Mouse (Mus musculus) neural tube, embryonic 12.5 days (tissue): ENCODE results near the gene Fgfr4. TPM values are rescaled to one million over a fixed set of nuclear protein-coding genes. Genes with fewer than 3 reads are reported as not detected.

Source experiments
- ATAC-seq: fragments of 200-750 bp; cut with Nextera tagmentation; 2 replicates; pipeline ENCODE4 v1.8.0; 2017; ENCODE audit warnings: low read depth, mild to moderate bottlenecking, moderate TSS enrichment, moderate library complexity; ENCODE audit not compliant: low FRiP score
- H3K27ac ChIP-seq: fragments of 300-500 bp; sonication (generic); 2 replicates; pipeline ENCODE4 v1.5.1; 2016
- H3K27me3 ChIP-seq: fragments of 300-500 bp; sonication (generic); replicated peaks from 2 replicates; pipeline ENCODE4 v1.6.1; 2016; ENCODE audit warnings: mild to moderate bottlenecking
- H3K36me3 ChIP-seq: fragments of 300-500 bp; sonication (generic); 2 replicates; pipeline ENCODE4 v1.6.1; 2016; ENCODE audit warnings: mild to moderate bottlenecking
- H3K4me1 ChIP-seq: fragments of 300-500 bp; sonication (generic); 2 replicates; pipeline ENCODE4 v1.6.1; 2016
- H3K4me2 ChIP-seq: fragments of 300-500 bp; sonication (generic); replicated peaks from 2 replicates; pipeline ENCODE4 v1.6.1; 2016; ENCODE audit warnings: mild to moderate bottlenecking
- H3K4me3 ChIP-seq: fragments of 300-500 bp; sonication (generic); 2 replicates; pipeline ENCODE4 v1.5.1; 2016
- H3K9ac ChIP-seq: fragments of 300-500 bp; sonication (generic); 2 replicates; pipeline ENCODE4 v1.6.1; 2016; ENCODE audit warnings: mild to moderate bottlenecking
- H3K9me3 ChIP-seq: fragments of 300-500 bp; sonication (generic); 2 replicates; pipeline ENCODE4 v1.6.1; 2016; ENCODE audit warnings: mild to moderate bottlenecking
- WGBS: fragments of 180-500 bp; shearing (Covaris S2); methylation state at CpG from one replicate; pipeline ENCODE4 v1.1.7; 2016; 5-methylcytosine and 5-hydroxymethylcytosine counted together
- polyA plus RNA-seq: library from polyadenylated mRNA; unstranded; fragments of >200 nt; fragmentation: Nextera tagmentation; extraction: Ambion mirVana; gene quantifications from 2 replicates; pipeline ENCODE4 v1.2.1, GENCODE M21; 2016

Gene Fgfr4
- polyA plus RNA-seq = 2.8 and 3.7 TPM in 2 replicates

DNA sequence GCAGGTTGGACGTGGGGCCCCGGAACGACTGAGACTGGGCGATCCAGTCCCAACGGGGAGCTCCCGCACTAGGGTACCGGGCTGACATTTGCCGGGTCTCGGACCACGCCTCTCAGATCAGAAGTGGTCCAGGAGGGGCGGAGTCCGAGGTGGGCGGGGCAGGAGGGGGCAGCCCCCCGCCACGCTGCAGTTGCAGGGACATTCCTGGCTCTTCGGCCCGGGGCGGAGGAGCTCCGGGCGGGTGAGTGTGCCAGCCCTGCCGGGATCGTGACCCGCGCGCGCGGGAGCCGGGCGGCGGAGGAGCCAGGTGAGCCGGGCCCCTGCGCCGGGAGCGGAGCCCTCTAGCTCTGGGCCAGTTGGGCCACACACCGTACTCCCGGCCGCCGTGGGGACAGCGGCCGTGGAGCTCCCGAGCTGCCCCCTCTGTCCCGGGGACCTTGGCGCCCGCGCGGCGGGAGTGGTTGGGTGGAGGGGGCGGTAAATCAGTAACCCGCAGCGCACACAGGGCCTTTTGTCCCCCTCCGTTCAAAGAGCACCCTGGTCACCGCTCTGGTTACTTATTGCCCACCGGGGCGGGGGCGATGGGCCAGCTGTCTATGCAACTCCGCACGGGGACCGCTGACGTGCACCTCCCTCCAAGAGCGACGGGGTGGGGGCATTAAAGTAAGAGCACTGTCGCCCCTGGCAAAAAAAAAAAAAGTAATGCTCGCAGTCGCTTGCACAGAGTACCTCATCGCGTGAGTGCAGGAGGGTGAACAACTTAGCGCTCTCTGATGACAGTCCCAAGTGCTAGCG lies at the start of gene Fgfr4:
TSS of gene Fgfr4 (plus strand) at position 20 of the 795 bp plus-strand sequence.
- WGBS = 1% methylated on average over 68 of the region's 68 CpGs
- peak; percentile 70 for ATAC-seq
- H3K9ac ChIP-seq = peak within 1 kb of the TSS; percentile 55
- peak within 1 kb of the TSS; percentile 54 for H3K4me3 ChIP-seq
- H3K9me3 ChIP-seq = no peaks in the 10 kb centered on the region
- peaks cover 6% of the 10 kb centered on the region for H3K4me1 ChIP-seq
- peak within 1 kb of the TSS; percentile 97 for H3K4me2 ChIP-seq
- peaks cover 18% of the 10 kb centered on the region for H3K27me3 ChIP-seq
- H3K36me3 ChIP-seq = no peaks in the 10 kb centered on the region
- no peak within 1 kb of the TSS for H3K27ac ChIP-seq

DNA sequence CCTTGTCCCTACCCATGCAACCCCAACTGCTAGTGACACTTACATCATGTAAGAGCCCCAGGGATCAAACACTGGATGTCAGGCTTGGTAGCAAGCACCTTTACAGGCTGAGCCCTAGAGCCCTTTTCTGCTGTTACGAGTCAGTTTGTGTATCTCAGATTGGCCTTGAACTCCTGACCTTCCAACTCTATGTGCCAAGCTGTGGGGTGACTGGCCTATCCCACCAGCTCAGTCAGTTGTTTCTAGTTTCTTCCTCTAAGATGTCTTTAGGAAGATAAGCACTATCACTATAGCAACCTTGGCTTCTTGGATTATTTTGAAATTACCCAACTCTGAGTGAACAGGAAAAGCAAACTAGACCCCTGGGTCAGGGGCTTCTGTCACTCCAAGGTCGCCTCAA lies 49.1 kb upstream of the Fgfr4 start:
- WGBS = 70% methylated on average over 2 of the region's 2 CpGs

DNA sequence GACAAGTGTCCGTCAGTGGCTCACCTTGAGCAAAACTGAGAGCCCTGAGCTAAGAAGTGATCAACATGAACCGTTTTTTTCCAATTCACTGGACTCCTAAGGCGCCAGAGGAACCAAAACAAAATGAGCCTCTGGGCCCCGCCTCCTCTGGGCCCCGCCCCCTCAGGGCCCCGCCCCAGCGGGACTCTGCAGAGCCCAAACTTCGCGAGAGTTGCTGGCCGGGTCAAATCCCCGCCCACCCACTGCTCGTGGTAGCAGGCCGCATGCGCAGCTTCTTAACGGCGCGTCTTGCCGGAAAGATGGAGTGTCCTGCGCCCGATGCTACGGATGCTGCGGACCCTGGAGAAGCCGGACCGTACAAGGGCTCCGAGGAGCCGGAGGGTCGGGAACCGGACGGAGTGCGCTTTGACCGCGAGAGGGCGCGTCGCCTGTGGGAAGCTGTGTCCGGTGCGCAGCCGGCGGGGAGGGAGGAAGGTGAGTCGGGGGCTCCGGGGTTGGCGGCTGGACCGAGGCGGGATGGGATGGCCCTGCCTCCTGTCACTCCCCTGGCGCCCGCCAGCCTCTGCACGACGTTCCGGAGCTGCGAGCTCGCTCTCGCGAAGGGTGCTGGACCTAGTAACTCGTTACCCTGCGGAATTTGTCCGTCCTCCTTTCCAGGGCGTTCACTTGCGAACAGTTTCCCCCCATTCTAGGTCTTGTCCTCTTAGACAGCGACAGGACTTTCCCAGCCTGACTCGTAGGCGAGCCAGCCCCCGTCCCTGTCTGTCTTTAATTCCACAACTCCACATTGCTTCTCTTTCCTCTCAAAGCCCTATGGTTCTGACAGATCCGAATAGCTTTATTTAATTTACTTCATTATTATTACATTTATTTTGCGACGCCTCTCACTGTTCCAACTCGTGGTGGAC lies 47.1 kb upstream of the Fgfr4 start, which contains the start of gene Zfp346:
TSS of gene Zfp346 (plus strand) at position 267 of the 908 bp plus-strand sequence.
- peak within 1 kb of the TSS; percentile 64 for H3K27ac ChIP-seq
- peak; percentile 93 for ATAC-seq
- peak within 1 kb of the TSS; percentile 82 for H3K4me3 ChIP-seq
- H3K27me3 ChIP-seq = no peaks in the 10 kb centered on the region
- WGBS = 1% methylated on average over 66 of the region's 66 CpGs
- peak within 1 kb of the TSS; percentile 86 for H3K9ac ChIP-seq
- no peaks in the 10 kb centered on the region for H3K9me3 ChIP-seq
- peak within 1 kb of the TSS; percentile 82 for H3K4me2 ChIP-seq
- H3K36me3 ChIP-seq = peaks cover 15% of the 10 kb centered on the region
- H3K4me1 ChIP-seq = peaks cover 6% of the 10 kb centered on the region

More for the DNA sequence above, 49.1 kb upstream of the Fgfr4 start:
- H3K9me3 ChIP-seq = no peaks in the 10 kb centered on the region
- no peak overlapping the region for H3K4me2 ChIP-seq
- peaks cover 15% of the 10 kb centered on the region for H3K4me1 ChIP-seq
- ATAC-seq = no peak
- H3K27me3 ChIP-seq = no peaks in the 10 kb centered on the region
- H3K4me3 ChIP-seq = no peak overlapping the region
- peaks cover 9% of the 10 kb centered on the region for H3K36me3 ChIP-seq
- no peak overlapping the region for H3K27ac ChIP-seq
- no peak overlapping the region for H3K9ac ChIP-seq

DNA sequence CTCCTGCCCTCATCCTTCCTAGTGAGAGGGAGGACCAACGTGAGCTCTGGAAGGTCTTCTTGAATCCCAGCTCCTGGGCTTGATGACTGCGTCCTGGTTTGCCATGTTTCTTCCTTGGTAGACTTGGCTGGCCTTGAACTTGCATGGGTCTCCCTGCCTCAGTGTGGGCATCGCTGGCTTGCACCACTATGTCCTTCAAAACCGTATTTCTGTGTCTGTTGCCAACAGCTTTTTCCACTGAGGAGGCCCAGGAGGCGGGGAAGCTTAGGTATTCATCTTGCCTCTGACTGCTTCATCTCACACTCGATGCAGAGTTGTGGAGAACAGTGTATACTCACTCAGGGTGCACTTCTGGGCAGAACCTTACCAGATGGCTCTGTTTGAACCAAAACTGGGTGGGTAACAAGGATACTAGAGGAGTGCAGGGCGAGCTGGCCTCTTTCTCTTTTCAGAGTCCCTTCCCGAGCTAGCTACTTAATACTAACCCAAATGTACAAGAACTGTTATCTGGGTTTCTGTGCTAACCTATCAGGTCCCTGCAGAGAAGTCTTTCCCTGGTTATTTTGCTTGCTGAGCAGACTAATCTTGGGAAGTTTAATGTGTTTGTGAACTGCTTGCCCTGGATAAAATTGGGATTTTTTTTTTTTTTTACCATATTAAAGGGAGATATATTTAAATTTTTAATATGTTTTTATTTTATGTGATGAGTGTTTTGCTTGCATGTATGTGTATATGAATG lies 46.3 kb upstream of the Fgfr4 start:
- ATAC-seq = no peak
- WGBS = 23% methylated on average over 8 of the region's 8 CpGs

DNA sequence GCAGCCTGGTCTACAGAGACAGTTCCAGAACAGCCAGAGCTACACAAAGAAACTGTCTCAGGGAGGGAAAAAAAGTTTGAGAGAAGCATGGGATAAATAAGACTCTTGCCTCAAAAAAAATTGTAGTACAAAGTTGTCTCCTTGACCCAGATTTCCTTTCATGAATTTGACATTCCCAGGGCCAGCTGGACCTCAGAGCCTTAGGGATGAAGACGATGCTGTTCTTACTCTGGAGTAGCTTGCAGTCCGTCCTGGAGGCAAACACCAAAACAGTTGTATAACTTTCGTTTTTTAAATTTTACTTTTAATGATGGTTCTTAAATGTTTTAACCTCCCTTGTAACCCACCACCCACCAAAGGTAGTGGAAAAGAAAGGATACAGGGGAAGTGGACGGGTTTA lies 45.3 kb upstream of the Fgfr4 start:
- no peak for ATAC-seq
- peaks cover 6% of the 10 kb centered on the region for H3K4me1 ChIP-seq
- no peak overlapping the region for H3K27ac ChIP-seq
- no peak overlapping the region for H3K4me2 ChIP-seq
- H3K27me3 ChIP-seq = no peaks in the 10 kb centered on the region
- H3K36me3 ChIP-seq = peaks cover 15% of the 10 kb centered on the region
- H3K9me3 ChIP-seq = no peaks in the 10 kb centered on the region
- no peak overlapping the region for H3K9ac ChIP-seq
- WGBS = 95% methylated on average over 4 of the region's 4 CpGs
- H3K4me3 ChIP-seq = no peak overlapping the region

More for the DNA sequence above, 46.3 kb upstream of the Fgfr4 start:
- Histone ChIP-seq H3K9ac (peak overlapping the region; percentile 86), H3K27me3 (no peaks in the 10 kb centered on the region), H3K4me3 (peak overlapping the region; percentile 82), H3K4me2 (peak overlapping the region; percentile 82), H3K4me1 (peaks cover 6% of the 10 kb centered on the region), H3K36me3 (peaks cover 15% of the 10 kb centered on the region), H3K27ac (no peak overlapping the region), H3K9me3 (no peaks in the 10 kb centered on the region)

DNA sequence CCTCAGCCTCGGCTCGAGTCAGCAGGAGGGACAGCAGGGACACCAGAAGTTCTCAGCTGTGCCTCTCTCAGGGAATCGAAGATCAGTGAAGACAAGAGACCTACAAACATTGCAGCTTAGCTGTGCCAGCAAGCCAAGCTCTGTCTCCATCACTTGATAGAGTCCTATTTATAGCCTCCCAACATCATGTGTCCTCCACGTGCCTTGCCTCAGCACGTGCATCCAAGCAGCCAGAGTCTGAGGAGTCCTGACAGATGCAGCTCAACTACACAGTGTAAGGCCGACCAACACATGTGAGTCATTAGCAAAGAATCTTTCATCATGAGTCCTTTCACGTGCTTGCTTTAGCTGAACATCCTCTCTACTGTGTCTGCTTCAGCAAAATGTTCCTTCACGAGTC lies 44.7 kb upstream of the Fgfr4 start:
- 90% methylated on average over 8 of the region's 8 CpGs for WGBS

DNA sequence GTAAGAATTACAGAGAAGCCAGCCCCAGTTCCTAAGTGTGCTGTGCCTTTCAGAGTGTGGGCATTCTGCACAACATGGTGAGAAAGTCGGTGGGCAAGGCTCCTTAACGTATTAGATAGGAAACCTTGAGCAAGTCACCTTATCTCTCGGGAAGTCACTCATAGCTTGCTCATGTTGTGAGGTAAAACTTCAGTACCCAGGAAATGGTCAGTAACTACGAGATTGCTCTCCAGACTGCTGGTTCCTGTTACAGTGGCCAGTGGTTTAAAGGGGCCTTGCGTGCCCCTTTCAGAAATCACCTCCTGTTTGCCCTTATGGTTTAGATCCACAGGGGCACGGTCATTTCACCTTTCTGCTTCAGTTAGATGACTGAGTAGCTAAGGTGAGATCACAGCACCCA lies 38.1 kb upstream of the Fgfr4 start:
- Histone ChIP-seq H3K4me3 (no peak overlapping the region), H3K4me2 (no peak overlapping the region), H3K4me1 (no peaks in the 10 kb centered on the region), H3K36me3 (peaks cover 46% of the 10 kb centered on the region), H3K27ac (no peak overlapping the region), H3K9ac (no peak overlapping the region), H3K9me3 (no peaks in the 10 kb centered on the region), H3K27me3 (no peaks in the 10 kb centered on the region)
- WGBS = 88% methylated on average over 6 of the region's 6 CpGs
- no peak for ATAC-seq

More for the DNA sequence above, 44.7 kb upstream of the Fgfr4 start:
- ATAC-seq = no peak
- no peak overlapping the region for H3K9ac ChIP-seq
- peaks cover 6% of the 10 kb centered on the region for H3K4me1 ChIP-seq
- H3K4me3 ChIP-seq = no peak overlapping the region
- no peak overlapping the region for H3K27ac ChIP-seq
- no peak overlapping the region for H3K4me2 ChIP-seq
- H3K27me3 ChIP-seq = no peaks in the 10 kb centered on the region
- H3K9me3 ChIP-seq = no peaks in the 10 kb centered on the region
- peaks cover 15% of the 10 kb centered on the region for H3K36me3 ChIP-seq

DNA sequence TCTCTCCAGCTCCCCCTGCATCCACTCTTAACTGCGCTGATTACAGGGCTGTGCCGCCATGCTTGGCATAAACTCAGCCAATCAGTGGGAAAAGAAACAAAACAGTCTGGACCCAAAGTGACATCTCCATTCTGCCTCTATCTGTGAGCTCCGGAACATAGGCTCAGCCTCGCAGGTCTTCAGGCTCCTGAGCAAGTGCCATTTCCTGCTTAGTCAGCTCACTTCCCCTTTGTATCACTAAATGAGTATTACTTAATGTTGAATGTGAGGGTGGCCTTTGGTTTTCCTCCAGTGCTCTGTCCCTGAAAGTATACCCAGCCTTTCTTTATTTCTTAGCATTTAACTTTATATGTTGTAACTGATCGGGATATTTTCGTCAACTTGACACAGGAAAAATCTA lies 27.5 kb upstream of the Fgfr4 start:
- Histone ChIP-seq H3K4me3 (no peak overlapping the region), H3K4me2 (no peak overlapping the region), H3K27ac (no peak overlapping the region), H3K27me3 (no peaks in the 10 kb centered on the region), H3K9ac (no peak overlapping the region), H3K9me3 (no peaks in the 10 kb centered on the region), H3K4me1 (no peaks in the 10 kb centered on the region), H3K36me3 (peaks cover 53% of the 10 kb centered on the region)
- WGBS = 95% methylated on average over 6 of the region's 6 CpGs
- ATAC-seq = no peak

DNA sequence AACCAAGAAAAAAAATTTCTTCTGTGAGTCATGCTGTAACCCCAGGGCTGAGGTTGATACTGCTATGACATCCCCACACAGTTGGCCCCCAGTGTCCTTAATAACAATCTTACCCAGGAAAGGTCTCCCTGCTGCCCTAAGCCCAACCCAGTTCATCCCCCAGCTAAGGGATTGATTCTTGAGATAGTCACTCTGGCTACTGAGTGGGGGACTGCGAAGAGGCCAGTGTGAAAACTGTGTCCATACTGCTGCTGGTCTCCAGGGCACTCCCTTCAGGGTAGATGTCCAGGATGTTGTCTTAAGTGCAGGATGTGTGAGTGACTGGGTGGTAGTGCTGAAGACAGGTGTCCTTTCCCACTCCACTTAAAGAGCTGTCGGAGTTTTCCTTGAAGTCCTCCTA lies 19.0 kb upstream of the Fgfr4 start, which contains the start of gene Gm17617:
TSS of gene Gm17617 (minus strand) at position 101 of the 400 bp plus-strand sequence.
- Histone ChIP-seq H3K9ac (no peak within 1 kb of the TSS), H3K27ac (no peak within 1 kb of the TSS), H3K36me3 (peaks cover 50% of the 10 kb centered on the region), H3K4me3 (no peak within 1 kb of the TSS), H3K4me2 (no peak within 1 kb of the TSS), H3K9me3 (no peaks in the 10 kb centered on the region), H3K27me3 (no peaks in the 10 kb centered on the region), H3K4me1 (no peaks in the 10 kb centered on the region)
- ATAC-seq = no peak
- 94% methylated on average over 2 of the region's 2 CpGs for WGBS

DNA sequence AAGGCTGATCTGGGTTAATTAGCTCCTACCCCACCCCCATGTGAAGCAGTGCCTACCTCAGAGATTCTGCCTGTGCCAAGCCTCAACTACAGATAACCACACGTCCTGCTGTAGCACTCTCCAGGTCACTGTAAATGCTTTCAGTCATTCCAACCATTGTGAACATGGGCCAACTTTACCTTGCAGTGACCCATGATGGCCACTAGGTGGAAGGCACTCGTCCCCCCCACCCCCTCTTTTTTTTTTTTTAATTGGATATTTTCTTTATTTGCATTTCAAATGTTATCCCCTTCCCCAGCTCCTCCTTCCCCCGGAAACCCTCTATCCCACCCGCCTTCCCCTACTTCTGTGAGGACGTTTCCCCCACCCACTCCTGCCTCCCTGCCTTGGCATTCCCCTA lies 17.1 kb upstream of the Fgfr4 start:
- H3K9me3 ChIP-seq = no peaks in the 10 kb centered on the region
- H3K4me2 ChIP-seq = no peak overlapping the region
- ATAC-seq = no peak
- H3K4me1 ChIP-seq = no peaks in the 10 kb centered on the region
- no peaks in the 10 kb centered on the region for H3K27me3 ChIP-seq
- H3K27ac ChIP-seq = no peak overlapping the region
- no peak overlapping the region for H3K4me3 ChIP-seq
- 9% methylated on average over 5 of the region's 5 CpGs for WGBS
- H3K36me3 ChIP-seq = peaks cover 35% of the 10 kb centered on the region
- no peak overlapping the region for H3K9ac ChIP-seq

DNA sequence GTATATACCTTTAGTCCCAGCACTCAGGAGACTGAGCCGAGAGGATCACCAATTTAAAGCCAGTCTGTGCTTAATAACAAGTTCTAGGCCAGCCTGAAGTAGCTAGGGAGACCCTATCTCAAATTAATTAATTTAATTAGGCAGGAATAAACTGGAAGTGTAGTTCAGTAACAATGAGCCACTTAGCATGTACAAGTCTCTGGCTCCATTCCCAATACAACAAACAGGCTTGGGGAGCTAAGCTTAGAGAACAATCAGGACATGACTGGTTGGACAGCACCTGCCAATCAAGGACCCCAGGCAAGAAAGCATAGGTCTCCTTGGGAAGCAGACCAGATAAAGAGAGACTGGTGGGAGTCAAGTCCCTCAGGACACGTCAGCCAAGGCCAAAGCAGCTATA lies 12.2 kb upstream of the Fgfr4 start:
- Histone ChIP-seq H3K36me3 (no peaks in the 10 kb centered on the region), H3K9ac (no peak overlapping the region), H3K4me2 (no peak overlapping the region), H3K9me3 (no peaks in the 10 kb centered on the region), H3K4me1 (no peaks in the 10 kb centered on the region), H3K27ac (no peak overlapping the region), H3K27me3 (no peaks in the 10 kb centered on the region), H3K4me3 (no peak overlapping the region)
- WGBS = 86% methylated on average over 2 of the region's 2 CpGs
- no peak for ATAC-seq
